Mouse (Mus musculus): ENCODE results near the gene Usp36. TPM values are rescaled to one million over a fixed set of nuclear protein-coding genes. Genes with fewer than 3 reads are reported as not detected.
A peak's percentile ranks its signal among the peaks of the same experiment; 100 is the strongest.

Usp36 gene
- polyA plus RNA-seq, 1 experiment: 26.8 TPM

DNA sequence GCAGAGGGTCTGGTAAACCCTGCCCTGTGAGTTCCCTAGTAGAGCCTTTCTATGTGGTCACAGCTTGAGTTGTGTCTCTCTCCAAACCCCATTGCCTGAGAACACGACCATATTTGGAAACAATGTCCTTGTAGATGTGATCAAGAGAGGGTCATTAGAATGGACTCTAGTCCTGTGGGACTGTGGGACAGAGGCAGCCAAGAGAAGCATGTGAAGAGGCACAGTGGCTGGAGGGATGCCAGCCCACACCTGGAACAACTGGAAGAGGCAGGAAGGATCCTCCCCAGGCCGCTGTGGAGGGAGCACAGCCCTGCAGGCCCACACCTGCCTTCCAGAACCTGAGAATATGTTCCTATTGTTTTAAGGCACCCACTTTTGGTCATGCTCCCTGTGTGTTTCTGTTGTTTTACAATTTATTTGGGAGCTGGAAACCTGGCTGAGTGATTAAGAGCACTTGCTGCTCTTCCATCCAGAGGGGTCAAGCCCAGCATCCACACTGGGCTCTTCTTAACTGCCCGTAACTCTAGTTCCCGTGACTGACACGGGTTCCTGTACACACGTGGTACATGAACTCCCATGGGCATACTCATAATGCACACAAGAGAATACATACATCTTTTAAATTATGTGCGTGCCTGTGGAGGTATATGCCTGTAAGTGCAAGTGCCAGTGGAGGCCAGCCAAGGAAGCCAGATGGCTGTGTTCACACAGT is 36.4 kb downstream of the Usp36 start:
- H3K27ac ChIP-seq (ENCODE audit: insufficient read depth, low read length): no peak overlapping the region

DNA sequence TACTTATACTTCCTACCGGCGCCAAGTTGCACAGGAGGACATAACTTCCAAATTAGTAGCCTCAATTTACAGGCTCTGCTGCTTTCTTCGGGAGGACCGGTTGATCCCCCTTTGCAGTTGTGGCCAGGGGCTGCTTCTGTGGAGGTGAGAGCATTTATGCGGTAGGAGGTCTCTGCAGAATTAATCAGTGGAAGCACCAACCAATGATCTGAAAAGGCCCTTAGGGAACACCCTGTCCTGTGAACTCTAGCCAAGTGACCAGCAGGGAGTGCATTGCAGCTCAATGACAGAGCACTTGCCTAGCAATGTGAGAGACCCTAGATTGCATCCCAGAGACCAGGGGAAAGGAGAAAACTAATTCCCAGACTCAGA is 41.0 kb downstream of the Usp36 start:
- Histone ChIP-seq H3K9me3 (replicated peaks; ENCODE audit: control insufficient read depth, insufficient read depth, low read length, poor library complexity, severe bottlenecking) (no peaks in the 10 kb centered on the region), H3K9ac (ENCODE audit: low read depth, poor library complexity, severe bottlenecking) (no peak overlapping the region), H3K27me3 (ENCODE audit: control insufficient read depth, insufficient read depth, low read length, poor library complexity, severe bottlenecking) (no peaks in the 10 kb centered on the region), H3K4me1 (ENCODE audit: control insufficient read depth, insufficient read depth, low read length) (peaks cover under 1% of the 10 kb centered on the region), H3K4me3 (ENCODE audit: low read depth, low read length) (peak overlapping the region; percentile 42), H3K36me3 (ENCODE audit: control insufficient read depth, insufficient read depth, low read length, poor library complexity, severe bottlenecking) (no peaks in the 10 kb centered on the region), H3K27ac (ENCODE audit: insufficient read depth, low read length) (no peak overlapping the region)
- TF ChIP-seq POLR2A (IDR thresholded peaks at IDR 0.05; ENCODE audit: insufficient read depth, low read length) (no peak), CTCF (IDR thresholded peaks at IDR 0.05; ENCODE audit: low read depth, low read length) (no peak), EP300 (IDR thresholded peaks at IDR 0.05; ENCODE audit: insufficient read depth, low read depth, low read length) (no peak)

More for the DNA sequence above, 36.4 kb downstream of the Usp36 start:
- Histone ChIP-seq H3K4me1 (ENCODE audit: control insufficient read depth, insufficient read depth, low read length) (peaks cover 3% of the 10 kb centered on the region), H3K36me3 (ENCODE audit: control insufficient read depth, insufficient read depth, low read length, poor library complexity, severe bottlenecking) (no peaks in the 10 kb centered on the region), H3K9me3 (replicated peaks; ENCODE audit: control insufficient read depth, insufficient read depth, low read length, poor library complexity, severe bottlenecking) (no peaks in the 10 kb centered on the region), H3K27me3 (ENCODE audit: control insufficient read depth, insufficient read depth, low read length, poor library complexity, severe bottlenecking) (no peaks in the 10 kb centered on the region), H3K4me3 (ENCODE audit: low read depth, low read length) (no peak overlapping the region), H3K9ac (ENCODE audit: low read depth, poor library complexity, severe bottlenecking) (no peak overlapping the region)
- no peak for TF ChIP-seq EP300 (IDR thresholded peaks at IDR 0.05; ENCODE audit: insufficient read depth, low read depth, low read length)
- TF ChIP-seq POLR2A (IDR thresholded peaks at IDR 0.05; ENCODE audit: insufficient read depth, low read length): no peak
- TF ChIP-seq CTCF (IDR thresholded peaks at IDR 0.05; ENCODE audit: low read depth, low read length): no peak

DNA sequence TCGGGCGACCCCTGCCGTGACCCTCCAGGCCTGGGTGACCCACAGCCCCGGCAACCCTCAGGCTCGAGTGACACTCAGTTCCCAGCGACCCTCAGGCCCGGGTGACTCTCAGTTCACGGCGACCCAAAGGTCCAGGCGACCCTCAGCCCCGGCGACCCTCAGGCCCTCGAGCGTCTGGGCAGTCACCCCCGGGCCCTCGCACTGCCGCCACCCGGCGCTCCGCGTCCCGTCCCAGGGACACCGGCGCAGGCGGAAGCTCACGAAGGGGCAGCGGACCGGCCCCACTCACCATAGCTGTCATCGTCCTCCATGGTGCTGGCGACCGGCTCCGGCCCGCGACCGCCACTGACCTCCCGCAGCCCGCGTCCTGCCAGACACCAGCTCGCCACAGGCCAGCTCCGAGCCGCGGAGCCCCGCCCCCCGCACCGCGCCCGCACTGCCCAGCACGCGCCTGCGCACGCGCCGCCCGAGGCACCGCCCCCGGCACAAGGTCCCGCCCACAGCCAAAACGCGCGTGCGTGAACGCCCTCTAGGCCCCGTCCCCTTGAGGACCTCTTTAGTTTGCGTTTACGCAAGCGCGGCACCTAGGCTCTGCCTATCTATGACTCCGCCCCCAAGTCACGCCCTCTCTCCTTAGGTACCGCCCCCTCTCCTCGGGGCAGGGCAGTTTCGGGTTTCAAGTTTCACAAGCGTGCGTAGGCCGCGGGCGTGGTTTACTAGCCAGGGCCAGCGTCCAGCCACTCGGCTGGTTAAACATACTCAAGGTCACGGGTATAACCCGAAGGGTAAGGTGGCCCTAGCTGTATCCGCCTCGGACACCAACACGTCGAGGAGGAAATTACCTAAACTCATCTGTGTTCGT is 41.7 kb downstream of the Usp36 start, which contains the start of gene Cyth1:
Cyth1 (minus strand) TSS at position 443 of the 862 bp plus-strand sequence.
- Histone ChIP-seq H3K27me3 (ENCODE audit: control insufficient read depth, insufficient read depth, low read length, poor library complexity, severe bottlenecking) (no peaks in the 10 kb centered on the region), H3K4me1 (ENCODE audit: control insufficient read depth, insufficient read depth, low read length) (no peaks in the 10 kb centered on the region), H3K9ac (ENCODE audit: low read depth, poor library complexity, severe bottlenecking) (peak within 1 kb of the TSS; percentile 73), H3K9me3 (replicated peaks; ENCODE audit: control insufficient read depth, insufficient read depth, low read length, poor library complexity, severe bottlenecking) (no peaks in the 10 kb centered on the region), H3K36me3 (ENCODE audit: control insufficient read depth, insufficient read depth, low read length, poor library complexity, severe bottlenecking) (no peaks in the 10 kb centered on the region), H3K4me3 (ENCODE audit: low read depth, low read length) (peak within 1 kb of the TSS; percentile 77), H3K27ac (ENCODE audit: insufficient read depth, low read length) (no peak within 1 kb of the TSS)
- TF ChIP-seq CTCF (IDR thresholded peaks at IDR 0.05; ENCODE audit: low read depth, low read length) (no peak), EP300 (IDR thresholded peaks at IDR 0.05; ENCODE audit: insufficient read depth, low read depth, low read length) (peak; percentile 19; the same call in 1 of the 2 replicates), POLR2A (IDR thresholded peaks at IDR 0.05; ENCODE audit: insufficient read depth, low read length) (peak; percentile 40)

DNA sequence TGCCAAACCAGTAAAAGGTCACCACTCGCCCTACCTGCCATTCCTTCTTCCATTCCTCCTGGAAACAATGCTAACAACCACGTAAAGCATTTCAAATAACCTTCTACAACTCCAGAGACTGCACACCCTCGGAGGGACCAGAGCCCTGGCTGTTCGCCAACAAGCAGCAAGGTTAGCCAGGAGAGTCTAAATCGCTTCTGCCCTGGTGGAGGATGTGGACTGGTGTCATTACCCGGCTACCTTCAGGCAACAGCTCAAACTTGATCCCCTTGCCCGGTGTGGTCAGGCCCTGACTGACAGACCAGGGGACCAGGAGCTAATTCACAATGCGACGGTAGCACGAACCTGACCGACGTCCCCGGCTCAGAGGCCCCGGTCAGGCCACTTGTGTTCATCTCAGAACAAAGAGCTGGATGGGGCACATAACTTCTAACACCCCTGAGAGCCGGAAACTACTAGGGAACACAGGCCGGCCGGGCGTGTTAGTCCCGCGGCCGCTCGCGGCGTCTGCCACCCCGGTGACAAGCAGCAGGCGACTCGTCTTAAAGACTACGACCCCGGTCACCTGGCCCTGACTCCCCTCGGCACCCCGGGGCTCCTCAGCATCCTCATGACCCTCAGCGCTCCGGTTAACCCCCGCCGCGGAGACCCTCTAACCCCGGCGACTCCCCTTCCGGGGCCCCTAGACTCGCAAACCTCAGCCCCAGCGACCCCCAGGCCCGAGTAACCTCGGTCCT is 42.5 kb downstream of the Usp36 start:
- Histone ChIP-seq H3K27ac (ENCODE audit: insufficient read depth, low read length) (no peak overlapping the region), H3K4me3 (ENCODE audit: low read depth, low read length) (peak overlapping the region; percentile 77)

DNA sequence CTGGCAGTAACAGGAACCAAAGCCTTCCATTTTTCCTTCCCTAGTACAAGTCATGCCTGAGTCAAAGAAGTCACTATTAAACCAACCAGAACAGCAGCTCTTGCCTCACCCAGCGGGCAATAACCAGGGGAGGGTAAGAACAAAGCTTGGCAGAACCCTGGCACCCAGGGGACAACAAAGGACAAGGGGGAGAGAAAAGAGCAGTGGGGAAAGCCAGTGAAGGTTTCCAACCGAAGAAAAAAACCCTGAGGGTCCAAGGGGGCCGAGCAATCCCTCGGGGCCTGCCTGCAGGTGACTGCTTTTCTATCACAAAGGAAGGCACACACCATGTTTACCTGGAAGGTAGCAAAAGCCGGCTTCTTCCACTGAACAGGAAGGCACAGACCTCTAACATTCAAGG is 43.3 kb downstream of the Usp36 start:
- Histone ChIP-seq H3K9ac (ENCODE audit: low read depth, poor library complexity, severe bottlenecking) (no peak overlapping the region), H3K4me3 (ENCODE audit: low read depth, low read length) (no peak overlapping the region), H3K9me3 (replicated peaks; ENCODE audit: control insufficient read depth, insufficient read depth, low read length, poor library complexity, severe bottlenecking) (no peaks in the 10 kb centered on the region), H3K36me3 (ENCODE audit: control insufficient read depth, insufficient read depth, low read length, poor library complexity, severe bottlenecking) (no peaks in the 10 kb centered on the region), H3K4me1 (ENCODE audit: control insufficient read depth, insufficient read depth, low read length) (no peaks in the 10 kb centered on the region), H3K27me3 (ENCODE audit: control insufficient read depth, insufficient read depth, low read length, poor library complexity, severe bottlenecking) (no peaks in the 10 kb centered on the region), H3K27ac (ENCODE audit: insufficient read depth, low read length) (no peak overlapping the region)
- TF ChIP-seq CTCF (IDR thresholded peaks at IDR 0.05; ENCODE audit: low read depth, low read length) (no peak), EP300 (IDR thresholded peaks at IDR 0.05; ENCODE audit: insufficient read depth, low read depth, low read length) (no peak), POLR2A (IDR thresholded peaks at IDR 0.05; ENCODE audit: insufficient read depth, low read length) (no peak)

More for the DNA sequence above, 42.5 kb downstream of the Usp36 start:
- Histone ChIP-seq H3K9ac (ENCODE audit: low read depth, poor library complexity, severe bottlenecking) (peak overlapping the region; percentile 73), H3K27me3 (ENCODE audit: control insufficient read depth, insufficient read depth, low read length, poor library complexity, severe bottlenecking) (no peaks in the 10 kb centered on the region), H3K4me1 (ENCODE audit: control insufficient read depth, insufficient read depth, low read length) (no peaks in the 10 kb centered on the region), H3K9me3 (replicated peaks; ENCODE audit: control insufficient read depth, insufficient read depth, low read length, poor library complexity, severe bottlenecking) (no peaks in the 10 kb centered on the region), H3K36me3 (ENCODE audit: control insufficient read depth, insufficient read depth, low read length, poor library complexity, severe bottlenecking) (no peaks in the 10 kb centered on the region)
- TF ChIP-seq CTCF (IDR thresholded peaks at IDR 0.05; ENCODE audit: low read depth, low read length): no peak
- no peak for TF ChIP-seq EP300 (IDR thresholded peaks at IDR 0.05; ENCODE audit: insufficient read depth, low read depth, low read length)
- no peak for TF ChIP-seq POLR2A (IDR thresholded peaks at IDR 0.05; ENCODE audit: insufficient read depth, low read length)
